Mouse (Mus musculus) bone marrow, adult 2 months (tissue): Measurements from ENCODE around the gene Gm10837. TPM values are rescaled to one million over a fixed set of nuclear protein-coding genes. Genes with fewer than 3 reads are reported as not detected.

Source experiments
- H3K27ac ChIP-seq: fragments of 200-500 bp; 2 replicates; pipeline ENCODE4 v1.5.1; 2012; ENCODE audit warnings: low read depth, mild to moderate bottlenecking, control low read depth, inconsistent platforms, low read length; ENCODE audit not compliant: control insufficient read depth, poor library complexity, insufficient read depth
- H3K4me1 ChIP-seq: fragments of 200-500 bp; 2 replicates; pipeline ENCODE4 v1.6.1; 2011; ENCODE audit warnings: low read length; ENCODE audit not compliant: control insufficient read depth, insufficient read depth
- H3K4me3 ChIP-seq: fragments of 200-500 bp; replicated peaks from 2 replicates; pipeline ENCODE3; 2011; ENCODE audit warnings: mild to moderate bottlenecking, low read depth, low read length, control low read depth; ENCODE audit not compliant: control insufficient read depth
- CTCF ChIP-seq: fragments of 200-500 bp; IDR thresholded peaks from 2 replicates; pipeline ENCODE4 v1.5.1; 2011; ENCODE audit warnings: low read length, control low read depth; ENCODE audit not compliant: control insufficient read depth, insufficient read depth
- POLR2A ChIP-seq: fragments of 200-500 bp; IDR thresholded peaks from 2 replicates; pipeline ENCODE4 v1.6.1; 2011; ENCODE audit warnings: low read depth, mild to moderate bottlenecking, control low read depth, low read length, borderline replicate concordance; ENCODE audit not compliant: control insufficient read depth
- WGBS: fragments of 180-500 bp; shearing (Covaris S2); methylation state at CpG from one replicate; pipeline ENCODE4 v1.1.7; 2018; 5-methylcytosine and 5-hydroxymethylcytosine counted together
- polyA plus RNA-seq: library from polyadenylated mRNA; stranded (reverse); fragments of >200 nt; gene quantifications from 2 replicates; pipeline ENCODE4 v1.2.4, GENCODE M21; 2011; ENCODE audit warnings: low replicate concordance; ENCODE audit not compliant: missing spikeins, insufficient read depth, insufficient read length

The Gm10837 gene
- polyA plus RNA-seq, 1 experiment, result not detected

DNA sequence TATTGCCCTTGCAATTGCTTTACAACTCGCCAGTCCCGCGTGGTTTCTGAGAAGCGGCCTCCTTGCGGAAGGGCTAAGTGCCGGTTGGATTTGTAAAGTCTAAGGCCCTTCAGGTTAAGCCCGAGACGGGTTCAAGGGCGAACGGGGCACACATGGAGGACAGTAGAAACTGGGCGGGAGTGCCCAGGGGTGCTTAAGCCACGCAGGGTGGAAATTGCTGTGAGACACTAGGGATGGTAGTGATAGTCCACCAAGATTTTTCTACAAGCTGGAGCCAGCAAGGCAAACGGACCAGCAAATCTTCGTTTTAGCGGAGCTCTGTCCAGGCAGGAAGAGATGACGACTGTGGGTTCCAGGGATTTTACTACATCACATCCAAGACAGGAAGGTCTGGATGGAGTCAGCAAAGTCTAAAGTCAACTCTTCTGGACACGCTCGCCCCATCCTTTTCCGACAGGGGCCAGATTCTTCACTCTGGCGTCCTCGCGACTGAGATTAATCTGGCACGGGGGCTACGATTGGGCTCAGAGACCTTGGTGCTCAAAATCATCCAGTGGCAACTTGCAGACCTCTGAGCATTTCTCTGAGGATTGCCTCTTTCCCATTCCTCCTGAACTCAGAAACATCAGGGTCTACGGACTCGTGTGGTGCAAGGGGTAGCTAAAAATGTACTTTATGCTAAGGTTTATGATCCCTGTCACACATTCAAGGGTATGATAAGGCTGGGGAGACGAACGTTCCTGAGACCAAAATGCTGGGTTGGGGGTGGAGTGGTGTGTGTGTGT is 21.2 kb upstream of the Gm10837 start:
- WGBS, result 7% methylated on average over 28 of the region's 28 CpGs
- TF ChIP-seq CTCF (no peak), POLR2A (no peak)
- Histone ChIP-seq H3K27ac (no peak overlapping the region), H3K4me3 (no peak overlapping the region), H3K4me1 (no peaks in the 10 kb centered on the region)

DNA sequence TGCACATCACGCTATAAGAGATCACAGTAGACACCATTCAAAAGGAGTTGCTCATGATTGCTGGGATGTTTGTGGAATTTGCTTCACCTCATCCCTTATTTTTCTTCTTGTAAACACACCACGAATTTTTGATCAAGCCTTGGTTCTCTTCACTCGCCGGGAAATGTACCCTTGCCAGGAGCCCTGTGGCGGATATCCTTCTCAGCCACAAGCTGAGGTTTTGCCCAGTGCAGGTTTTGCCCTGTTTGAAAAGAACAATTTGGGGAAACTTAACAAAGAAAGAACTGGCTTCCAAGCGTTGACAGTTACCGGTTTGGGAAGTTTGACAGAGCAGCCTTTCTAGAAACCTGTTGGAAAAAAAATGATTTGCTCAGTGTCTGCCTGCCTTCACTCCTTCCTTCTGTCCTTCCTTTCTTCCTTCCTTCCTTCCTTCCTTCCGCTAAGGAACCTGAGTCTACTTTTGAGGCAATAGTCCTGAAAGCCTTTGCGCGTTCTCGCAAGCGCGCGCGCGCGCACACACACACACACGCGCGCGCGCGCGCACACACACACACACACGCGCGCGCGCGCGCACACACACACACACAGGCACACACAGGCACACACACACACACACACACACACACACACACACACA is 18.8 kb upstream of the Gm10837 start:
- TF ChIP-seq CTCF (no peak), POLR2A (no peak)
- 5% methylated on average over 31 of the region's 31 CpGs for whole genome bisulfite sequencing
- Histone ChIP-seq H3K4me1 (no peaks in the 10 kb centered on the region; the same call in 1 of the 2 replicates), H3K27ac (no peak overlapping the region), H3K4me3 (no peak overlapping the region)

DNA sequence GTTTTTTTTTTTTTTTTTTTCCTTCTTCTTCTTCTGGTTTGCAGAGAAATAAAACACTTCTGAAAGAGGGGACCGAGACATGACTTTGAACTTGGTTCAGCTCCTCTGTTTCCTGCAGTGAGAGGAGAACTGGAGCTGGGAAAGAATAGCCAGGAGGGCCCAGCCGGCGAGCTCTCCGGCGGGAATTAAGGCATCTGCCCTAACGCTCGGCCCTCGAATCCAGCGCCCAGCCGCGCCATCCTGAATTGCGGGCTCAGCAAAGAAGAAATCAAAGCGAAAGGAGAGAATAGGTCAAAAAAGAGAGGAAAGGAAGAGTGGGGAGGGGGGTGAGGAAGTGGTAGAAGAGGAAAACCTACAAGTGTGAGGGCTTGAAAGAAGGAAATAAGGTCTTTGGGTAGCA is 18.2 kb upstream of the Gm10837 start:
- Histone ChIP-seq H3K4me3 (no peak overlapping the region), H3K4me1 (no peaks in the 10 kb centered on the region; the same call in 1 of the 2 replicates), H3K27ac (no peak overlapping the region)
- 6% methylated on average over 13 of the region's 13 CpGs for WGBS
- TF ChIP-seq POLR2A, result no peak
- no peak for TF ChIP-seq CTCF

DNA sequence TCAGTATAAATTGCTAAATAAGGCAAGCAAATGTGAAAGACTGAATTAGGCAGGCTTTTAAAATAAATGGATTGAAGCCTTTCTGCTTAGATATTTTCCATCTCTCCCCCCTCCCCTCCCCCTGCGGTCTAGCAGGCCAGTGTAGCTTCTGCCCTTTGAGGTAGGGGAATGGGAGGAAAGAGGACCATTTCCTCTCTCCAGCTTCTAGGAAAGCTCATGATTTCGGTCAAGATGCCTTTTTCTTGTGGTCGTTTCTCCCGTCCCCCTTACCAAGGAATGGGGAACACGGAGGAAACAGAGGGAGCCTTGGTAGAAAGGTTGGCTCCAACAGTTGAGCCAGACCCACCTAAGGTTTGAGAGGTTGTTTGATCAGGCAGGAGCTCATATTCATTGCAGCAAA is 17.7 kb upstream of the Gm10837 start:
- Histone ChIP-seq H3K27ac (no peak overlapping the region), H3K4me1 (no peaks in the 10 kb centered on the region; the same call in 1 of the 2 replicates), H3K4me3 (no peak overlapping the region)
- WGBS, result 3% methylated on average over 5 of the region's 5 CpGs
- TF ChIP-seq POLR2A, result no peak
- no peak for TF ChIP-seq CTCF

DNA sequence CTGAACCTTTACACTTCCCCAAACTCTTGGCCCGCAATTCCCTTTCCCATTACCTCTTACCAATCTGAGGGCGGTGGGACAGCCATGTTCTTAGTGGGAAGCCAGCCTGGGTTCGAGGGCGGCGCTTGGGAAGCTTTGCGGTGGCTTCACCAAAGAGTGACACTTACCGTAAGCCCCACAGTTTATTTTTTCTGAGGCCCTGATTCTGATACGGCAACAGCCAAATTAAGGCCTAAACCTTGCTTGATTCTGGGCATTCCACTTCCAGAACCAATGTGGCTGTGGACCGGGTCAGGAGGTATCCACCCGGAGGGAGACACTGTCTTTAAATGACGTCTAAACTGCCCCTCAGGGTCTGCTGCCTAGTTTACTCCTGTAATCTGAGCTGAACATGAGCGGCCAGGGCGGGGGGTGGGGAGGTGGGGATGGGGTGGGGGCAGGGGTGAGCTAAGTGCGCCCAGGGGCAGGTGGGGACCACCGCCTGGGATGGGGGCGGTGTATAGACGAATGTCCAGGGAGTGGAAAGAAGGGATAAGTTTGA is 17.1 kb upstream of the Gm10837 start:
- Histone ChIP-seq H3K4me1 (no peaks in the 10 kb centered on the region; the same call in 1 of the 2 replicates), H3K27ac (no peak overlapping the region), H3K4me3 (no peak overlapping the region)
- WGBS, result 5% methylated on average over 17 of the region's 17 CpGs
- TF ChIP-seq POLR2A (no peak), CTCF (no peak)

DNA sequence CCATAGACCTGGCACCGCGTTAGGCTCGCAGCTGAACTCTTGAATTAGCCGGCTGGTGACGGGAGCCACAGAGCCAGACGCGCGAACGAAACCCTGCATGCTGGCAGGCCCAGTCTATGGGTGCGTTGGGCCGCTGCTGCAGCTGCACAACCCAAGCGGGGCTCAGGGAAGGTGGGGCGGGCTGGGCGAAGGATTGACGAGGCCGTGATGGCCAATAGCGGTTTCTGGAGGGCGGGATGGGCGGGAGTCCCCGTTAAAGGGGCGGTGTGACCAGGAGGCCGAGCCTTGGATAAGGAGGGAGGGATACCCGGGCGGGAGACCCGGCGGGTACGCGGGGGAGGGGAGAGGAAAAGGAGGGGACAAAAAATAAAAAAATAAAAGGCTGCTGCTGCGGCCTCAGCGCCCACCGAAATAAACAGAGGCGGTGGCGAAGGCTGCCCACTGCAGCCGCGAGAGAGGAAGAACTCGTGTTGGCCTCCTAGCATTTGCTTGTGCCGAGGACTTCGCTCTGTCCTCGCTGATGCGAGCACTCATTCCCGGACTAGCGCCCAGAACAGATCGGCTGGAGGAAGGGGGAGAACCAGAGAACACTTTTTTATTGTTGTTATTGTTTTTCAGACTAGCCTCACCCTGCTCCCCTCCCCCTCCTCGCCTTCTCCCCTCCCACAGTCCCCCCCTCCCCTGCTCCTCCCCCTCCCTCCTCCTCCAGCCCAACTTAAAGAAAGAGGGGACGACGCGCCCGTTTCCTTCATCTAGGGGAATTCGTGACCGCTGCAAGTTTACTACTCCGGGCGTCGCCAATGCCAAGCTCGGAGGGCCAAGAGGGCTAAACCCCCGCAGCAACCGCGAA is 16.1 kb upstream of the Gm10837 start:
- Histone ChIP-seq H3K4me1 (no peaks in the 10 kb centered on the region; the same call in 1 of the 2 replicates), H3K4me3 (no peak overlapping the region), H3K27ac (no peak overlapping the region; the same call in 1 of the 2 replicates)
- no peak for TF ChIP-seq CTCF
- no peak for TF ChIP-seq POLR2A
- 1% methylated on average over 57 of the region's 57 CpGs for WGBS

DNA sequence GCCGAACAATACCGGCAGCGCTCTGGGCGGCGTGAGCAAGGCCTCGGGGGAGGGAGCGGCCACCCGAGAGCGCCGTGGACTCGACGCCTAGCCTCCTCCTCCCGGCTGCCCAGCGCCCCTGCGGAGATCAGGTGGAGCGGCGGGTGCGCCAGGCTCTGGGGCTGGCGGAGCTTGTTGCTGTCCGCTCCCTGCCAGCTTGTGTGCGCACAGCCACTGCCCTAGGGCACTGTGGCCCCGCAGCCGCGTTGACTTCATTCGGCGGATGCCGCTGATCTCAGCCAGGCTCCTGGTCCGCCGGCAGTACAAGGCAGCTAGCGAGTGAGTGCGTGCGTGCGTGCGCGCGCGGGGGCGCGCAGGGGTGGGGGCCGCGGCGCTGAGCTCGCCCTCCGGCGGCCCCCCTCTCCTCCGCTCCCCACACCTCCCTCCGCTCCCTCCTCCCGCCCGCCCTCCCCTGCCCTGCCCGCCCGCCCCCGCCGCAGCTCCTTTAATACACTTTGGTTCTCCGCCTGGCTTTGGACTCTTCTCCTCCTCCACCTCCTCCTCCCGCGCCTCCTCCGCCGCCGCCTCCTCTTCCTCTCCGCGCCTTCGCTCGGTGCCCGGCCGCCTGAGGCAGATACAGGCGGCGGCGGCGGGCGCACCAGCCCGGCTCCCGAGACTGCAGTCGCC is 15.4 kb upstream of the Gm10837 start, which contains the start of gene Zic2:
TSS of gene Zic2 (plus strand) at position 545 of the 666 bp plus-strand sequence.
- WGBS, result 1% methylated on average over 64 of the region's 73 CpGs
- Histone ChIP-seq H3K4me3 (no peak within 1 kb of the TSS), H3K27ac (no peak within 1 kb of the TSS; the same call in 1 of the 2 replicates), H3K4me1 (no peaks in the 10 kb centered on the region; the same call in 1 of the 2 replicates)
- TF ChIP-seq POLR2A (no peak), CTCF (no peak)
